Mouse (Mus musculus) lung, postnatal 4 days (tissue): Measurements from ENCODE around the gene Ap5b1.

Experiments used
- DNase-seq, 2 experiments: peaks; one replicate each; pipeline ENCODE4 v3.0.0; 2021

Ap5b1 gene

DNA sequence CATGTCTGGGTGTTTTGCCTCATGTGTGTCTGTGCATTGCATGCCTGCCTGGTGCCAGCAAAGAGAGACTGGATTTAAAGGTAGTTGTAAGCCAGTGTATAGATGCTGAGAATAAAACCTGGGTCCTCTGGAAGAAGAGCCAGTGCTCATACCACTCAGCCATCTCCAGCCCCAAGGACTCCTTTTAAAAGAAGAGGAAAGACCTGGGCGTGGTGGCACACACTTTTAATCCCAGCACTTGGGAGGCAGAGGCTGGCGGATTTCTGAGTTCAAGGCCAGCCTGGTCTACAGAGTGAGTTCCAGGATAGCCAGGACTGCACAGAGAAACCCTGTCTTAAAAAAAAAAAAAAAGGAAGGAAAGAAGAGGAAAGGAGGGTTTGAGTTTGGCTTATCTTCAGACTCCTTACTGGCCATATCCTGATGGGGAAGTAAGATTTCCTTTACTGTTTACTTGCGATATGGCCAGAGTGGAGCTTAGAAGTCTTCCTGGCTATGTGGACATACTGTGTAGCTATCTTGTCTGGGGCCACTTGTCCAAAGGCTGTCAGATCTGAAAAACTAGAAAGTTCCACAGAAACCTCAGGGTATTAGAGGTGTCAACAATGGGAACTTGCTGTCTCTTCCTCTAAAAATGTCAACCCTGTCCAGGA lies 45.1 kb downstream of the Ap5b1 start:
- DNase-seq: no peak

DNA sequence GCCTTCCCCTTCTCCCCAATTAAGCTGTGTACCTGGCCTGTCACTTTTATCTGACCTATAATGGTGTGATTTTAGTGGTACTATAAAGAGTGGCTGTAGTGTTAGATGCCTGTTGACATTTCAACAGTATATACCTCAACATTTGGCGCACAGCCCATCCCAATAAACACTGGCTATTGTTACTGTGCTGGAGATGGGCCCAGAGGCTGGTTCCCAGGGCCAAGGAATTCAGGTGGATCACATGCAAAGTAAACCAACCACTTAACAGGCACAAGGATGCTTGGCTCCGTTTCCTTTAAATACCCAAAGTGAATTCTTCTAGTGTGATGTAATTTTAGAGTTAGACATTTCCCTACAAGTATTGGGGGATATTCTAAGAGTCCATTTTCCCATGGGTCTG lies 47.1 kb downstream of the Ap5b1 start:
- peak; percentile 82 to 88 for DNase-seq

DNA sequence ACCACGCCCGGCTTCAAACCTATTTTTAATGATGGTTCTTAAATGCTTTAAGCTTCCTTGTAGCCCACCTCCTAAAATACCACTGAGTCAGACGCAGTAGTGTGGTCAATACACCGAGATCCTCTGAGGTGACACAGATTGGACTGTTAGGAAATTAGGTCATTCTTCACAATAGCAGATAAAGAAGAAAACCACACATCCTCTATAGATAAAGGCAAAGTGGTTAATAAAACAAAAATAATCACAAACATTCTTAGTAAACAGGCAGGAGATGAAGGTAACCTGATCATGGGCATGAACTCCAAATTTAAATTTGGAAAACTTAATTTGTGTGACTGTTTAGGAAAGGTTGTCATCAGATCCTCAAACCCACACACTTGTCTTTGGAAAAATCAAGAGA lies 52.2 kb downstream of the Ap5b1 start:
- no peak for DNase-seq
